Mouse (Mus musculus) embryonic facial prominence, embryonic 11.5 days (tissue): ENCODE data around the gene Bicc1. TPM values are rescaled to one million over a fixed set of nuclear protein-coding genes. Genes with fewer than 3 reads are reported as not detected.

ENCODE experiments used
- ATAC-seq: fragments of 200-750 bp; cut with Nextera tagmentation; replicated peaks from 2 replicates; pipeline ENCODE4 v1.8.0; 2017; ENCODE audit warnings: low read depth; ENCODE audit not compliant: insufficient number of reproducible peaks, low FRiP score, low TSS enrichment
- DNase-seq: peaks from one replicate; pipeline ENCODE4 v3.0.0-alpha.2; 2015; ENCODE audit warnings: low spot score
- H3K27ac ChIP-seq: fragments of 300-500 bp; sonication (generic); replicated peaks from 2 replicates; pipeline ENCODE4 v1.5.1; 2014; ENCODE audit warnings: mild to moderate bottlenecking, low read depth, low read length, control low read depth
- H3K27me3 ChIP-seq: fragments of 300-500 bp; sonication (generic); 2 replicates; pipeline ENCODE4 v1.6.1; 2014; ENCODE audit warnings: mild to moderate bottlenecking, low read length, moderate library complexity, mixed read lengths; ENCODE audit not compliant: control insufficient read depth, insufficient read depth
- H3K36me3 ChIP-seq: fragments of 300-500 bp; sonication (generic); replicated peaks from 2 replicates; pipeline ENCODE4 v1.6.1; 2014; ENCODE audit warnings: low read depth, mild to moderate bottlenecking, low read length, moderate library complexity, mixed read lengths; ENCODE audit not compliant: control insufficient read depth, insufficient read depth
- H3K4me1 ChIP-seq: fragments of 300-500 bp; sonication (generic); 2 replicates; pipeline ENCODE4 v1.6.1; 2014; ENCODE audit warnings: low read length, mixed read lengths; ENCODE audit not compliant: control insufficient read depth, insufficient read depth
- H3K4me2 ChIP-seq: fragments of 300-500 bp; sonication (generic); 2 replicates; pipeline ENCODE4 v1.6.1; 2014; ENCODE audit warnings: low read depth, mild to moderate bottlenecking, control low read depth, low read length, moderate library complexity
- H3K4me3 ChIP-seq: fragments of 300-500 bp; sonication (generic); 2 replicates; pipeline ENCODE4 v1.5.1; 2014; ENCODE audit warnings: low read depth, low read length, control low read depth
- H3K9ac ChIP-seq: fragments of 300-500 bp; sonication (generic); replicated peaks from 2 replicates; pipeline ENCODE4 v1.6.1; 2014; ENCODE audit warnings: mild to moderate bottlenecking, control low read depth, low read length
- H3K9me3 ChIP-seq: fragments of 300-500 bp; sonication (generic); replicated peaks from 2 replicates; pipeline ENCODE4 v1.6.1; 2016; ENCODE audit warnings: mild to moderate bottlenecking, low read length, inconsistent platforms, mixed read lengths; ENCODE audit not compliant: control insufficient read depth
- WGBS: fragments of 180-500 bp; shearing (Covaris S2); extraction: QIAGEN DNeasy Blood & Tissue Kit; methylation state at CpG from one replicate; pipeline ENCODE4 v1.1.7; 2014; 5-methylcytosine and 5-hydroxymethylcytosine counted together
- polyA plus RNA-seq: library from polyadenylated mRNA; unstranded; fragments of >200 nt; fragmentation: Nextera tagmentation; extraction: Ambion mirVana; gene quantifications from 2 replicates; pipeline ENCODE4 v1.2.1, GENCODE M21; 2014

Gene Bicc1
- polyA plus RNA-seq, 1 experiment from 2014 or later = 10.4 TPM

DNA sequence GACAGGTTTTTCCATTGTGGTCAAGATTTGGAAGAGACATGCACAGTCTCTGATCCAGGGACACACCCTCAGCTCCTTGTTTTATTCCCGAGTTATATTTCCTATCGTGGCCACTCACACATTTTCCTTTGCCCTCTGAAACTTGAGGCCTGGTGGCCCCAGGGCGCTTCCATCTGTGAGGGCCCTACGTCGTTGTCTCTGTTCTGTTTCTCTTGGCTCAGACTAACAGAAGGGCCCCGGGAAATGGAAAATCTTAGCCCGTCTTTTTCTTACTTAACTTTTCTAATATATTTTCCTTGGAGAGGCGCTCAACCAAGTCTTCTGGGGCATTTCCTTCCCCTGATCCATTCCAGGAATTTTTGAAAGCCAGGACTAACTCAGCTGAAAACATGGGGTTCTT, 281.9 kb downstream of the Bicc1 start:
- no peak for ATAC-seq
- H3K4me3 ChIP-seq = no peak overlapping the region

DNA sequence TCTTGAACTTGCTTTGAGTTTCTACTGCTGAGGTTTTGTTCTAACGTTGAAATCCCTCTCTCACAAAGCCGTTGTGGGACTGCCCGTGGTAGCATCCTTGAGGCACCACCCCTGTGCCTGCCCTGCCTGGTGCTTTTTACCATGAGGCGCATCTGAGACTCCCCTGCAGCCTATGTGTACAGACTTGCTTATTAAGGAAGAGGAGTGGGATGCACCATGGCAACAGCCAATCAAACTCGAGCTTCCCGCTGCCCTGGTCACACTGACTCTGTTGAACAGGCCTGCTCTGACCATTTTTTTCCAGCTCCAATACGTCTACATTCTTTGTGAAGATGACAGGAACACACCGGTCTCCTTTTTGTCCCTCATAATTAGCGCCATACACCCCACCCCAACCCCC, 283.0 kb downstream of the Bicc1 start:
- DNase-seq (no peak), ATAC-seq (no peak; the same call in 1 of the 2 replicates)
- Histone ChIP-seq H3K4me2 (no peak overlapping the region), H3K9me3 (no peaks in the 10 kb centered on the region), H3K4me1 (no peaks in the 10 kb centered on the region), H3K27me3 (no peaks in the 10 kb centered on the region), H3K36me3 (no peaks in the 10 kb centered on the region), H3K4me3 (no peak overlapping the region), H3K27ac (no peak overlapping the region), H3K9ac (no peak overlapping the region)
- 84% methylated on average over 9 of the region's 9 CpGs for WGBS

More for the DNA sequence above, 281.9 kb downstream of the Bicc1 start:
- DNase-seq = no peak
- WGBS = 62% methylated on average over 8 of the region's 8 CpGs
- no peaks in the 10 kb centered on the region for H3K4me1 ChIP-seq
- H3K9ac ChIP-seq = no peak overlapping the region
- H3K4me2 ChIP-seq = no peak overlapping the region
- no peak overlapping the region for H3K27ac ChIP-seq
- H3K9me3 ChIP-seq = no peaks in the 10 kb centered on the region
- H3K36me3 ChIP-seq = no peaks in the 10 kb centered on the region
- no peaks in the 10 kb centered on the region for H3K27me3 ChIP-seq

DNA sequence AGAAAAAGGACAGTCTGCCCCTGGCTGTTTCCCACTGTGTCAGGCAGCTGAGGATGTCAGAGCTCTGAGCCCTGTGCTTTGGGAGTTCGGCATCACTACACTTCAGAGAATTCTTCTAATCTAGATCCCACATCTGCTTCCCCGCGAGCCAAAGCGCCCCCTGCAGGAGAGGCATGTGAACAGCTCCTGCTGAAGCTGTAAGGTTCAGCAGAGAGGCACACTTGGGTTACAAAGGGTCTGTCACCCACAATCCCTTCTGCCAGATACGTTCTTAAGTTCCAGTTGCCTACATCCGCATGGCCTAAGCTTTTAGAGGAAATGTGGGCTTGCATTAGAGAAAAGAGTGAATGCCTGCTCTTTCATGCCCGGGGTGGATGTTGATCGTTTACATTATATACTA, 283.4 kb downstream of the Bicc1 start:
- Histone ChIP-seq H3K9ac (no peak overlapping the region), H3K27ac (no peak overlapping the region), H3K4me1 (no peaks in the 10 kb centered on the region), H3K9me3 (no peaks in the 10 kb centered on the region), H3K4me3 (no peak overlapping the region), H3K4me2 (no peak overlapping the region), H3K36me3 (no peaks in the 10 kb centered on the region), H3K27me3 (no peaks in the 10 kb centered on the region)
- ATAC-seq = no peak
- peak; percentile 17 for DNase-seq
- WGBS = 72% methylated on average over 8 of the region's 8 CpGs

DNA sequence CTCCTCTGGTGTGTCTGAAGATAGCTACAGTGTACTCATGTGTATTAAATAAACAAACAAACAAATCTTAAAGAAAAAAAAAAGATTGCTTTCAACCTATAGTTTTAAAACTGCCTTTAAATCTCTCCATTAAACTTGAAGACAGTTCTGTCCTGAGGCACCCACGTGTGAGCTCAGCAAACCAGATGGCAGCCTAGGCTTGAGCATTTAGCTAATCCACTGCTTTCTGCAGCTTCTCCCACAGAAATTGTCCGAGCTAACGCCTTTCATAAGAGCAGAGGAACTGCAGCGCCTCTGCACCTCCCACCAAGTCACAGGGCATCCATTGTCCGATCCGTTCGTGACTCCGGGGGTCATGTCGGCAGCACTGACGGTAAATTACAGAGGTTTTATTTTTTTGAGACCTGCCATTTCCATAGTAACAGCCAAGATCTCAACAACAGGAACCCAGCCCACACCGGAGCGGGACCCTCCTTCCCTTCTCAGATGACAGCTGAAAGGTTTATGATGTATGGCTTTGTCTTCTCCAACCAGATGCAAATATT, 284.4 kb downstream of the Bicc1 start:
- H3K27ac ChIP-seq = no peak overlapping the region
- ATAC-seq = no peak
- no peaks in the 10 kb centered on the region for H3K9me3 ChIP-seq
- 30% methylated on average over 12 of the region's 12 CpGs for WGBS
- peak; percentile 15 for DNase-seq
- no peaks in the 10 kb centered on the region for H3K27me3 ChIP-seq
- H3K4me2 ChIP-seq = no peak overlapping the region
- H3K4me1 ChIP-seq = no peaks in the 10 kb centered on the region
- no peak overlapping the region for H3K9ac ChIP-seq
- no peaks in the 10 kb centered on the region for H3K36me3 ChIP-seq
- H3K4me3 ChIP-seq = no peak overlapping the region

Other genes starting within 250 kb of the Bicc1 start
- 119 and 125 TPM in 2 replicates for gene Tfam, start 78.6 kb upstream of the Bicc1 start, polyA plus RNA-seq
- 149 and 158 TPM in 2 replicates for gene Ube2d1, start 125.6 kb upstream of the Bicc1 start, polyA plus RNA-seq
- 121 and 128 TPM in 2 replicates for gene Cisd1, start 185.3 kb upstream of the Bicc1 start, polyA plus RNA-seq
- gene Ipmk, start 188.1 kb upstream of the Bicc1 start, polyA plus RNA-seq = 20.3 and 21.0 TPM in 2 replicates